Mouse (Mus musculus): ENCODE data around the gene Ppp2r3d. TPM values are rescaled to one million over a fixed set of nuclear protein-coding genes. Genes with fewer than 3 reads are reported as not detected.
"Not testable (repeated sequence)": the region's sequence is repeated elsewhere in the genome, so short reads cannot be mapped to it uniquely, and the experiment has no call there.

The Ppp2r3d gene
- total RNA-seq (2014; rRNA removed) (79.2 and 118 TPM in 2 replicates), polyA plus RNA-seq (2015; fragmentation: Nextera tagmentation; extraction: Ambion mirVana) (143 and 152 TPM in 2 replicates)

- DNase-seq (no peak), ATAC-seq (peak; percentile 23)
- Histone ChIP-seq H3K4me3 (ENCODE audit: low read depth, low read length) (no peak within 1 kb of the TSS), H3K9ac (no peak within 1 kb of the TSS), H3K4me2 (ENCODE audit: low read depth) (no peak within 1 kb of the TSS), H3K9me3 (ENCODE audit: low read length) (no peaks in the 10 kb centered on the region), H3K4me1 (ENCODE audit: insufficient read depth) (no peaks in the 10 kb centered on the region), H3K27ac (ENCODE audit: low read depth, low read length) (no peak within 1 kb of the TSS), H3K36me3 (ENCODE audit: insufficient read depth) (peaks cover 4% of the 10 kb centered on the region), H3K27me3 (ENCODE audit: insufficient read depth, low read length) (no peaks in the 10 kb centered on the region)
- TF ChIP-seq CTCF (IDR thresholded peaks at IDR 0.05; ENCODE audit: low read depth): no peak
- WGBS: 96% methylated on average over 22 of the region's 22 CpGs
Observed at GRCm38 (mm10) chr9:124476096-124476902, at the start of gene Ppp2r3d. Ppp2r3d (minus strand) TSS chr9:124476898.

- 91% methylated on average over 2 of the region's 2 CpGs for WGBS
- not testable (repeated sequence) for DNase-seq; H3K36me3 ChIP-seq (ENCODE audit: insufficient read depth); H3K9ac ChIP-seq; H3K27ac ChIP-seq (ENCODE audit: low read depth, low read length); H3K4me1 ChIP-seq (ENCODE audit: insufficient read depth); H3K4me2 ChIP-seq (ENCODE audit: low read depth); H3K27me3 ChIP-seq (ENCODE audit: insufficient read depth, low read length); H3K4me3 ChIP-seq (ENCODE audit: low read depth, low read length); ATAC-seq; H3K9me3 ChIP-seq (ENCODE audit: low read length)
Observed at GRCm38 (mm10) chr9:124493693-124494092, 17.0 kb upstream of the Ppp2r3d start, which contains the start of gene Gm21836. Gm21836 (minus strand) TSS chr9:124493793.

- not testable (repeated sequence) for H3K9ac ChIP-seq; H3K4me3 ChIP-seq (ENCODE audit: low read depth, low read length); DNase-seq; H3K36me3 ChIP-seq (ENCODE audit: insufficient read depth); H3K27me3 ChIP-seq (ENCODE audit: insufficient read depth, low read length); H3K4me1 ChIP-seq (ENCODE audit: insufficient read depth); ATAC-seq; H3K4me2 ChIP-seq (ENCODE audit: low read depth); H3K27ac ChIP-seq (ENCODE audit: low read depth, low read length); H3K9me3 ChIP-seq (ENCODE audit: low read length)
- WGBS: 62% methylated on average over 11 of the region's 15 CpGs
Observed at GRCm38 (mm10) chr9:124480361-124480980, 3.8 kb upstream of the Ppp2r3d start.

GRCm38 (mm10) chr9:124478081-124478480, 1.4 kb upstream of the Ppp2r3d start:
- Histone ChIP-seq H3K4me2 (ENCODE audit: low read depth) (no peak overlapping the region), H3K4me3 (ENCODE audit: low read depth, low read length) (no peak overlapping the region), H3K36me3 (ENCODE audit: insufficient read depth) (peaks cover 4% of the 10 kb centered on the region), H3K27me3 (ENCODE audit: insufficient read depth, low read length) (no peaks in the 10 kb centered on the region), H3K9me3 (ENCODE audit: low read length) (no peaks in the 10 kb centered on the region), H3K27ac (ENCODE audit: low read depth, low read length) (no peak overlapping the region), H3K4me1 (ENCODE audit: insufficient read depth) (no peaks in the 10 kb centered on the region), H3K9ac (no peak overlapping the region)
- no peak for TF ChIP-seq CTCF (IDR thresholded peaks at IDR 0.05; ENCODE audit: low read depth)
- 79% methylated on average over 3 of the region's 3 CpGs for WGBS
- no peak for ATAC-seq
- no peak for DNase-seq

- no peak for TF ChIP-seq CTCF (IDR thresholded peaks at IDR 0.05; ENCODE audit: low read depth)
- H3K36me3 ChIP-seq (ENCODE audit: insufficient read depth): peaks cover 4% of the 10 kb centered on the region
- H3K4me3 ChIP-seq (ENCODE audit: low read depth, low read length): no peak overlapping the region
- no peak for DNase-seq
- H3K9me3 ChIP-seq (ENCODE audit: low read length): no peaks in the 10 kb centered on the region
- 0 out of 2 replicates have a peak, but pooled peaks have one; percentile 27 for ATAC-seq
- no peaks in the 10 kb centered on the region for H3K27me3 ChIP-seq (ENCODE audit: insufficient read depth, low read length)
- 90% methylated on average over 15 of the region's 15 CpGs for WGBS
- no peak overlapping the region for H3K4me2 ChIP-seq (ENCODE audit: low read depth)
- H3K27ac ChIP-seq (ENCODE audit: low read depth, low read length): no peak overlapping the region
- no peaks in the 10 kb centered on the region for H3K4me1 ChIP-seq (ENCODE audit: insufficient read depth)
- no peak overlapping the region for H3K9ac ChIP-seq
Observed at GRCm38 (mm10) chr9:124475689-124476088, 1.0 kb downstream of the Ppp2r3d start.

- ATAC-seq: no peak
- Histone ChIP-seq H3K27me3 (ENCODE audit: insufficient read depth, low read length) (no peaks in the 10 kb centered on the region), H3K9ac (no peak overlapping the region), H3K9me3 (ENCODE audit: low read length) (no peaks in the 10 kb centered on the region), H3K36me3 (ENCODE audit: insufficient read depth) (no peaks in the 10 kb centered on the region), H3K4me3 (ENCODE audit: low read depth, low read length) (no peak overlapping the region), H3K4me1 (ENCODE audit: insufficient read depth) (no peaks in the 10 kb centered on the region), H3K4me2 (ENCODE audit: low read depth) (no peak overlapping the region), H3K27ac (ENCODE audit: low read depth, low read length) (no peak overlapping the region)
- no peak for DNase-seq
- 4% methylated on average over 1 of the region's 1 CpGs for WGBS
- peak; percentile 60 for TF ChIP-seq CTCF (IDR thresholded peaks at IDR 0.05; ENCODE audit: low read depth)
Observed at GRCm38 (mm10) chr9:124456572-124456971, 20.1 kb downstream of the Ppp2r3d start.

- ATAC-seq (no peak), DNase-seq (no peak)
- peaks cover 26% of the 10 kb centered on the region for H3K36me3 ChIP-seq (ENCODE audit: insufficient read depth)
- WGBS: over 99% methylated on average over 15 of the region's 15 CpGs
- no peak for TF ChIP-seq CTCF (IDR thresholded peaks at IDR 0.05; ENCODE audit: low read depth)
- no peaks in the 10 kb centered on the region for H3K4me1 ChIP-seq (ENCODE audit: insufficient read depth)
- H3K4me3 ChIP-seq (ENCODE audit: low read depth, low read length): no peak overlapping the region
- no peak overlapping the region for H3K4me2 ChIP-seq (ENCODE audit: low read depth)
- H3K9me3 ChIP-seq (ENCODE audit: low read length): 0 out of 2 replicates have a peak, but pooled peaks cover 5% of the 10 kb centered on the region
- H3K27ac ChIP-seq (ENCODE audit: low read depth, low read length): no peak overlapping the region
- no peaks in the 10 kb centered on the region for H3K27me3 ChIP-seq (ENCODE audit: insufficient read depth, low read length)
- H3K9ac ChIP-seq: no peak overlapping the region
Observed at GRCm38 (mm10) chr9:124442533-124442855, 34.2 kb downstream of the Ppp2r3d start.
